Mouse (Mus musculus) megakaryocyte, embryonic 14.5 days (primary cell): ENCODE measurements around the gene Prim1.

ENCODE experiments used
- FLI1 ChIP-seq: IDR thresholded peaks from 2 replicates; pipeline ENCODE4 v1.6.1; 2012; ENCODE audit warnings: low read length, inconsistent platforms, mixed read lengths
- GATA1 ChIP-seq: IDR thresholded peaks from 3 replicates; pipeline ENCODE4 v1.6.1; 2012; ENCODE audit warnings: mixed read lengths, low read length, inconsistent platforms, borderline replicate concordance

- TF ChIP-seq GATA1 (no peak), FLI1 (no peak)
Observed at GRCm38 (mm10) chr10:128009735-128010134, 5.2 kb upstream of the Prim1 start.
